Mouse (Mus musculus) left cerebral cortex, postnatal 36 days (tissue): ENCODE data around the gene Tapbp. TPM values are rescaled to one million over a fixed set of nuclear protein-coding genes. Genes with fewer than 3 reads are reported as not detected.
A peak's percentile ranks its signal among the peaks of the same experiment; 100 is the strongest.

Experiments used
- DNase-seq, 2 experiments: peaks; one replicate each; pipeline ENCODE4 v3.0.0; 2021 to 2022; ENCODE audit warnings: low spot score in 2 of 2, mixed read lengths in 1 of 2
- intact Hi-C: fragments of 180-260 bp; cut with DNase I; formaldehyde crosslinking; loops from one replicate; pipeline ENCODE4 v1.15.1; 2025
- total RNA-seq, 2 experiments: library from RNA; stranded (reverse); gene quantifications; 2 replicates each; pipeline ENCODE4 v1.2.3; 2021

Gene Tapbp
- total RNA-seq, 2 experiments from 2014 or later: 35.0 to 38.3 TPM

- intact Hi-C loops: loop anchor here (1.0 kb wide), 1 partner anchor 15 kb away; the partner anchor contains the start of genes Pfdn6 and Wdr46
- DNase-seq: peak; percentile 93 to 94
Measured at GRCm38 (mm10) chr17:33955555-33956214, 40.0 kb downstream of the Tapbp start, which contains the start of the genes Vps52 and Rps18. Gene Vps52 (plus strand): TSS chr17:33955812. Gene Rps18 (minus strand): TSS chr17:33956001.

- intact Hi-C loops: loop anchor here (1.0 kb wide), 1 partner anchor 16 kb away; the partner anchor contains the start of genes Pfdn6 and Wdr46
- DNase-seq: no peak
Measured at GRCm38 (mm10) chr17:33956336-33956735, 40.6 kb downstream of the Tapbp start.

GRCm38 (mm10) chr17:33957493-33957892, 41.8 kb downstream of the Tapbp start:
- DNase-seq: no peak
- intact Hi-C loops: no loop called here

GRCm38 (mm10) chr17:33958451-33958850, 42.8 kb downstream of the Tapbp start:
- intact Hi-C loops: loop anchor here (1.0 kb wide), 1 partner anchor 63 kb away; no protein-coding TSS in a partner anchor
- DNase-seq: no peak

- DNase-seq: no peak
- intact Hi-C loops: no loop called here
Measured at GRCm38 (mm10) chr17:33959135-33959534, 43.4 kb downstream of the Tapbp start.

GRCm38 (mm10) chr17:33959948-33960347, 44.2 kb downstream of the Tapbp start:
- DNase-seq: no peak
- intact Hi-C loops: no loop called here

- intact Hi-C loops: no loop called here
- no peak for DNase-seq
Measured at GRCm38 (mm10) chr17:33962876-33963275, 47.2 kb downstream of the Tapbp start.

- DNase-seq: no peak
Measured at GRCm38 (mm10) chr17:33965082-33965845, 49.6 kb downstream of the Tapbp start.

GRCm38 (mm10) chr17:33965846-33966550, 50.3 kb downstream of the Tapbp start:
- DNase-seq: no peak
- intact Hi-C loops: loop anchor here (5.0 kb wide), 1 partner anchor 41 kb away; no protein-coding TSS in a partner anchor

More at GRCm38 (mm10) chr17:33965082-33965845, 49.6 kb downstream of the Tapbp start:
- intact Hi-C loops: loop anchor here (5.0 kb wide), 1 partner anchor 42 kb away; no protein-coding TSS in a partner anchor

- DNase-seq: peak; percentile 58 to 70
- intact Hi-C loops: loop anchor here (5.0 kb wide), 1 partner anchor 39 kb away; no protein-coding TSS in a partner anchor
Measured at GRCm38 (mm10) chr17:33968489-33968888, 52.8 kb downstream of the Tapbp start.

- intact Hi-C loops: loop anchor here (5.0 kb wide), 1 partner anchor 38 kb away; no protein-coding TSS in a partner anchor
- no peak for DNase-seq
Measured at GRCm38 (mm10) chr17:33968927-33969326, 53.2 kb downstream of the Tapbp start.

- no peak for DNase-seq
- intact Hi-C loops: loop anchor here (5.0 kb wide), 1 partner anchor 38 kb away; no protein-coding TSS in a partner anchor
Measured at GRCm38 (mm10) chr17:33969394-33969793, 53.7 kb downstream of the Tapbp start.

GRCm38 (mm10) chr17:33972691-33973090, 57.0 kb downstream of the Tapbp start:
- intact Hi-C loops: no loop called here
- DNase-seq: no peak

- intact Hi-C loops: no loop called here
Measured at GRCm38 (mm10) chr17:33973572-33973971, 57.9 kb downstream of the Tapbp start.

GRCm38 (mm10) chr17:33977861-33978557, 62.3 kb downstream of the Tapbp start:
- no peak for DNase-seq
- intact Hi-C loops: no loop called here

More at GRCm38 (mm10) chr17:33973572-33973971, 57.9 kb downstream of the Tapbp start:
- DNase-seq: no peak

GRCm38 (mm10) chr17:33978631-33979031, 62.9 kb downstream of the Tapbp start:
- peak in 1 of 2 experiments; percentile 34 for DNase-seq
- intact Hi-C loops: no loop called here
